Mouse (Mus musculus) forebrain, embryonic 11.5 days (tissue): ENCODE measurements around the gene Ms4a2. TPM values are rescaled to one million over a fixed set of nuclear protein-coding genes. Genes with fewer than 3 reads are reported as not detected.

ENCODE experiments used
- ATAC-seq: fragments of 200-750 bp; cut with Nextera tagmentation; replicated peaks from 2 replicates; pipeline ENCODE4 v1.8.0; 2017; ENCODE audit warnings: moderate TSS enrichment; ENCODE audit not compliant: low FRiP score
- DNase-seq: peaks from one replicate; pipeline ENCODE4 v3.0.0-alpha.2; 2017; ENCODE audit warnings: low spot score
- H3K27ac ChIP-seq: fragments of 300-500 bp; sonication (generic); 2 replicates; pipeline ENCODE4 v1.5.1; 2014; ENCODE audit warnings: low read depth, low read length
- H3K27me3 ChIP-seq: fragments of 300-500 bp; sonication (generic); 2 replicates; pipeline ENCODE4 v1.6.1; 2014; ENCODE audit warnings: mild to moderate bottlenecking, low read length, mixed read lengths; ENCODE audit not compliant: control insufficient read depth, insufficient read depth
- H3K36me3 ChIP-seq: fragments of 300-500 bp; sonication (generic); 2 replicates; pipeline ENCODE4 v1.6.1; 2014; ENCODE audit warnings: mild to moderate bottlenecking, low read length, moderate library complexity, mixed read lengths; ENCODE audit not compliant: control insufficient read depth, insufficient read depth
- H3K4me1 ChIP-seq: fragments of 300-500 bp; sonication (generic); replicated peaks from 2 replicates; pipeline ENCODE4 v1.6.1; 2014; ENCODE audit warnings: low read length, mixed read lengths; ENCODE audit not compliant: control insufficient read depth, insufficient read depth
- H3K4me2 ChIP-seq: fragments of 300-500 bp; sonication (generic); 2 replicates; pipeline ENCODE4 v1.6.1; 2014; ENCODE audit warnings: low read depth, mild to moderate bottlenecking, low read length, moderate library complexity, mixed read lengths; ENCODE audit not compliant: severe bottlenecking
- H3K4me3 ChIP-seq: fragments of 300-500 bp; sonication (generic); 2 replicates; pipeline ENCODE4 v1.5.1; 2014; ENCODE audit warnings: low read depth, low read length
- H3K9ac ChIP-seq: fragments of 300-500 bp; sonication (generic); 2 replicates; pipeline ENCODE4 v1.6.1; 2014; ENCODE audit warnings: low read length
- H3K9me3 ChIP-seq: fragments of 300-500 bp; sonication (generic); 2 replicates; pipeline ENCODE4 v1.6.1; 2016; ENCODE audit warnings: low read length, mixed read lengths; ENCODE audit not compliant: control insufficient read depth
- WGBS: fragments of 180-500 bp; shearing (Covaris S2); extraction: QIAGEN DNeasy Blood & Tissue Kit; methylation state at CpG from one replicate; pipeline ENCODE4 v1.1.7; 2014; 5-methylcytosine and 5-hydroxymethylcytosine counted together
- polyA plus RNA-seq: library from polyadenylated mRNA; unstranded; fragments of >200 nt; fragmentation: Nextera tagmentation; extraction: Ambion mirVana; gene quantifications from 2 replicates; pipeline ENCODE4 v1.2.1, GENCODE M21; 2014

Ms4a2 gene
- polyA plus RNA-seq = not detected in 2 replicates

- no peak within 1 kb of the TSS for H3K27ac ChIP-seq
- no peaks in the 10 kb centered on the region for H3K36me3 ChIP-seq
- H3K27me3 ChIP-seq = no peaks in the 10 kb centered on the region
- no peaks in the 10 kb centered on the region for H3K4me1 ChIP-seq
- no peak within 1 kb of the TSS for H3K4me3 ChIP-seq
- no peak for ATAC-seq
- no peak within 1 kb of the TSS for H3K9ac ChIP-seq
- WGBS = 93% methylated on average over 2 of the region's 2 CpGs
- no peaks in the 10 kb centered on the region for H3K9me3 ChIP-seq
- no peak for DNase-seq
- no peak within 1 kb of the TSS for H3K4me2 ChIP-seq
Measured at GRCm38 (mm10) chr19:11623551-11623950, at the start of gene Ms4a2. Ms4a2 (minus strand) TSS chr19:11623719.

GRCm38 (mm10) chr19:11661562-11661961 is 38.0 kb upstream of the Ms4a2 start:
- Histone ChIP-seq H3K4me3 (no peak overlapping the region), H3K9me3 (no peaks in the 10 kb centered on the region), H3K9ac (no peak overlapping the region), H3K27me3 (no peaks in the 10 kb centered on the region), H3K4me2 (no peak overlapping the region), H3K36me3 (no peaks in the 10 kb centered on the region), H3K27ac (no peak overlapping the region), H3K4me1 (no peaks in the 10 kb centered on the region)
- DNase-seq = no peak
- no peak for ATAC-seq

- DNase-seq (no peak), ATAC-seq (no peak)
- WGBS = 88% methylated on average over 5 of the region's 5 CpGs
- no peak within 1 kb of the TSS for H3K4me3 ChIP-seq
- H3K36me3 ChIP-seq = no peaks in the 10 kb centered on the region
- H3K4me2 ChIP-seq = no peak within 1 kb of the TSS
- H3K27me3 ChIP-seq = no peaks in the 10 kb centered on the region
- no peaks in the 10 kb centered on the region for H3K4me1 ChIP-seq
- H3K27ac ChIP-seq = no peak within 1 kb of the TSS
- H3K9me3 ChIP-seq = no peaks in the 10 kb centered on the region
- no peak within 1 kb of the TSS for H3K9ac ChIP-seq
Measured at GRCm38 (mm10) chr19:11660459-11660858, 36.9 kb upstream of the Ms4a2 start, which contains the start of gene Oosp2. Oosp2 (minus strand) TSS chr19:11660559.

- Histone ChIP-seq H3K4me1 (no peaks in the 10 kb centered on the region), H3K9ac (no peak overlapping the region), H3K36me3 (no peaks in the 10 kb centered on the region), H3K9me3 (no peaks in the 10 kb centered on the region), H3K27ac (no peak overlapping the region), H3K4me2 (no peak overlapping the region), H3K4me3 (no peak overlapping the region), H3K27me3 (no peaks in the 10 kb centered on the region)
- ATAC-seq = no peak
- no peak for DNase-seq
- 76% methylated on average over 2 of the region's 2 CpGs for WGBS
Measured at GRCm38 (mm10) chr19:11659142-11659541, 35.6 kb upstream of the Ms4a2 start.

- H3K9me3 ChIP-seq = no peaks in the 10 kb centered on the region
- no peaks in the 10 kb centered on the region for H3K36me3 ChIP-seq
- H3K27me3 ChIP-seq = no peaks in the 10 kb centered on the region
- H3K4me3 ChIP-seq = no peak overlapping the region
- H3K4me1 ChIP-seq = no peaks in the 10 kb centered on the region
- DNase-seq (no peak), ATAC-seq (no peak)
- no peak overlapping the region for H3K9ac ChIP-seq
- 89% methylated on average over 4 of the region's 4 CpGs for WGBS
- no peak overlapping the region for H3K27ac ChIP-seq
- no peak overlapping the region for H3K4me2 ChIP-seq
Measured at GRCm38 (mm10) chr19:11649564-11649963, 26.0 kb upstream of the Ms4a2 start.

- H3K27ac ChIP-seq = no peak overlapping the region
- H3K4me3 ChIP-seq = no peak overlapping the region
- 79% methylated on average over 3 of the region's 3 CpGs for WGBS
- H3K4me1 ChIP-seq = no peaks in the 10 kb centered on the region
- H3K36me3 ChIP-seq = no peaks in the 10 kb centered on the region
- no peaks in the 10 kb centered on the region for H3K27me3 ChIP-seq
- no peak for ATAC-seq
- no peak for DNase-seq
- no peaks in the 10 kb centered on the region for H3K9me3 ChIP-seq
- no peak overlapping the region for H3K9ac ChIP-seq
- no peak overlapping the region for H3K4me2 ChIP-seq
Measured at GRCm38 (mm10) chr19:11646166-11646565, 22.6 kb upstream of the Ms4a2 start.

- H3K27me3 ChIP-seq = no peaks in the 10 kb centered on the region
- H3K9me3 ChIP-seq = no peaks in the 10 kb centered on the region
- no peaks in the 10 kb centered on the region for H3K4me1 ChIP-seq
- no peaks in the 10 kb centered on the region for H3K36me3 ChIP-seq
- H3K27ac ChIP-seq = no peak within 1 kb of the TSS
- no peak within 1 kb of the TSS for H3K4me3 ChIP-seq
- no peak within 1 kb of the TSS for H3K4me2 ChIP-seq
- 68% methylated on average over 1 of the region's 1 CpGs for WGBS
- DNase-seq (no peak), ATAC-seq (no peak)
- H3K9ac ChIP-seq = no peak within 1 kb of the TSS
Measured at GRCm38 (mm10) chr19:11640732-11641131, 17.2 kb upstream of the Ms4a2 start, which contains the start of gene Ms4a3. Ms4a3 (minus strand) TSS chr19:11640851.

- ATAC-seq (no peak), DNase-seq (no peak)
- no peak overlapping the region for H3K27ac ChIP-seq
- no peaks in the 10 kb centered on the region for H3K27me3 ChIP-seq
- no peak overlapping the region for H3K4me2 ChIP-seq
- no peak overlapping the region for H3K4me3 ChIP-seq
- no peak overlapping the region for H3K9ac ChIP-seq
- no peaks in the 10 kb centered on the region for H3K4me1 ChIP-seq
- H3K36me3 ChIP-seq = no peaks in the 10 kb centered on the region
- no peaks in the 10 kb centered on the region for H3K9me3 ChIP-seq
- 78% methylated on average over 4 of the region's 4 CpGs for WGBS
Measured at GRCm38 (mm10) chr19:11639038-11639437, 15.5 kb upstream of the Ms4a2 start.

GRCm38 (mm10) chr19:11635572-11635971 is 12.1 kb upstream of the Ms4a2 start:
- no peak overlapping the region for H3K27ac ChIP-seq
- H3K4me2 ChIP-seq = no peak overlapping the region
- no peaks in the 10 kb centered on the region for H3K36me3 ChIP-seq
- no peaks in the 10 kb centered on the region for H3K27me3 ChIP-seq
- H3K9ac ChIP-seq = no peak overlapping the region
- WGBS = 85% methylated on average over 5 of the region's 5 CpGs
- no peak for ATAC-seq
- H3K4me3 ChIP-seq = no peak overlapping the region
- no peak for DNase-seq
- no peaks in the 10 kb centered on the region for H3K9me3 ChIP-seq
- no peaks in the 10 kb centered on the region for H3K4me1 ChIP-seq
